Mouse (Mus musculus) embryo, embryonic 10 days (tissue): ENCODE data around the gene Tex48.

ENCODE experiments used
- DNase-seq: peaks from one replicate; pipeline ENCODE4 v3.0.0-alpha.2; 2015; ENCODE audit warnings: low spot score

The Tex48 gene

DNA sequence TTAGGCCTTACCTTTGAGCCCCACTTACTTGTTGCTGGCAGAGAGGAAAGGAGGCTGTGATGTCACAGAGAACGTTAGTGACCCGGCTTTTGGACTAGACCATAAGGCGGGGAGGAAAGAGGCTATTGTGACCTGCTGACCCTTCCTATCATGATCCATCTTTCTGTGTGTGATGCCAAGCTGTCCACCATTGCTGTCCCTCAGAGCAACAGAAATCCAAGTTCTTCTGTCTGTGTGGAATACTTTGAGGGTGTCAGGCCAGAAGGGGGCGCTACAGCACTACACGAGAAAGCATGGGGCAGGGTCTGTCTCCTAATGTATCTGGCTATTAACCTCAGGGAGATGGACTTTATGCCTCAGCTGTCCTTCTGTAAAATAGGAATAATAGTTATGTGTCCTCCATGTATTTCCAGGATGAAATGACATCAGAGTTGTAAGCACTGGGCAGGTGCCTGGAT, at the start of gene Tex48:
TSS of gene Tex48 (minus strand) at position 51 of the 458 bp plus-strand sequence.
- DNase-seq, result peak; percentile 72

- no peak for DNase-seq
Observed at GRCm38 (mm10) chr4:63668255-63668654, 46.0 kb upstream of the Tex48 start.

GRCm38 (mm10) chr4:63665738-63666137, 43.5 kb upstream of the Tex48 start:
- DNase-seq, result no peak

DNA sequence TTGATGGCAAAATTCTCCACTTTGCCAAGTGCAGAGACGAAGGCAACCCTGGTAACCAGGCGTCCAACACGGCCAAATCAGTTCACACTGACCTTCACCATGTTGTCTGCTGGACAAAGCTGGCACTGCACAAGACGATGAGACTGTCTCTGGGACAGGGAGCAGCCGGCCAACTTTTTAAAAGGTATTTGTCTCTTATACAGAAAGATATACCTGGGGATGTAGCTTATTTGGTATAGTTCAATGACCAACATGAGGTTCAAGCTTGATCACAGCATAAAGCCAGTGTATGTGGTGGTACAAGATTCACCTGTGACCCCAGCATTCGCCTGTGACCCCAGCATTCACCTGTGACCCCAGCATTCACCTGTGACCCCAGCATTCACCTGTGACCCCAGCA, 41.1 kb upstream of the Tex48 start, which contains the start of gene Gm11214:
TSS of gene Gm11214 (minus strand) at position 101 of the 400 bp plus-strand sequence.
- DNase-seq, result peak; percentile 11

DNA sequence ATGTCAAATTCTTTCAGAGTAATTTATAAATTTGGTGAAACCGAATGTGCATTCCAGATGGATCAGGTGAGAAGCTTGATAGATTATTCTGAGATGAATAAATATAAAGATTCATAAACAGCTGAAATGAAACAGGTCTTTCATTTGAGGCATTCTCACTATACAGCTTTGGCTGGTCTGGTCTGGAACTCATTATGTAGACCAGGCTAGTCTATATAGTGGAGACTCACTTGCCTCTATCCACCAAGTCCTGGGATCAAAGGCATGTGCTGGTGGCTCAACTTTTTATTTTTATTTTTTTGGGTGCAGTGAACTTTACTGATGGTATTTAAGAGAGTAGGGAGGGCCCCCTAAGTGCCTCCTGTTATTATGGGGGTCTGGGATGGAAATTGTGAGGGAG, 39.6 kb upstream of the Tex48 start:
- no peak for DNase-seq

GRCm38 (mm10) chr4:63661426-63661825, 39.2 kb upstream of the Tex48 start:
- DNase-seq, result peak; percentile 9

DNA sequence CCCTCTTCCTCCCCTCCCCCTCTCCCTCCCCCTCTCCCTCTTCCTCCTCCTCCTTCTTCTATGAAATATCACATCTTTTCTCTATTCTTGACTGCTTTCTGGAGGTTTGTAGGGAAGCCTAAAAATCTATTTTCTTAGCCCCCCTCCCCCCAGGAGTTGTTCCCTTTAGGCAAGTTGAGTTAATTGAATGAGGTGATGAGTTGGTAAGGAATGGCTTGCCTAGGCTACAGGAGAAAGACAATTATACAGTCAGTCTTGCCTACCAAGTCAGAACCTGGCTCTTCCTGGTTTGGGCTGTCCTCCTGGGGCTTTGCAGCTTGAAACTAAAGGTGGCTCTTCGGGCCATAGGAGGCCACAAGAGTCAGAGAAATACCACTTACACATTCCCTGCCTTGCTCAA, 37.5 kb upstream of the Tex48 start:
- DNase-seq, result no peak

DNA sequence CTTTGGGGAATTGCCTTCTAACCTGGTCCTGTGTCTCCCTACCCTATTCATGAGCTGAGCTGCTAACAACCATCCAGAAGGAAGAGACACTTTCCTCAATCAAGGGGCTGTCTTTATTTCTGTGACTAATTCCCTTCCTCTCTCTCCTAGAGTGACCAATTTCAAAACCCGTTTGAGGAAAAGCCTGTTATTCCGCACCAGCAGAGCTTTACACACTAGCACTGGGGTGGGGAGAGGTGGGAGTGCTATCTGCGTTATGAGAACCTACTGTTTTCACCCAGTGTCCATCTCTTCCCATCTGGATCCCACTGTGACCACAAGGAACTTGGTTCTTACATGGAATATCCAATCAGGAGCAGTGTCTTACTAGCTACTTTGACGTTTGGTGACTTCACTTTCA, 36.9 kb upstream of the Tex48 start:
- DNase-seq, result no peak

- no peak for DNase-seq
Observed at GRCm38 (mm10) chr4:63654381-63654780, 32.2 kb upstream of the Tex48 start.

GRCm38 (mm10) chr4:63643956-63644726, 21.9 kb upstream of the Tex48 start:
- no peak for DNase-seq

GRCm38 (mm10) chr4:63639842-63640241, 17.6 kb upstream of the Tex48 start:
- no peak for DNase-seq

DNA sequence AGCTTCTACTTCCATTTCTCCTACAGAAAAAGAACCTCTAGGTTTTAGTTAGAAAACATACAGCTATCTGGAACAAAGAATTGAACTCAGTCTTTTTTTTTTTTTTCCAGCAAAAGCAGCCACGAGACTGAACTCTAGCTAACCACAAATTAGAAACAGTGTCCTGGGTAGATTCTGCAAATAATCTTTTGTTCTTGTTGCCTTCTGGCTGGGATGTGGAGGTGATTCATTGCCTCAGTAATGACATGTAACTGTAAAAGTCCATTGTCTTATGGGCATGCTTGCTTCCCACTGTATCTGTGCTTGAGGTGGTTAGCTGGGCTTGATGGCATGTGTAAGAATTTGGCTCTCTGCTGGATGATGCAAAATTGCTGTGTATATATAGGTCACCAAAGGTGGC, 16.4 kb upstream of the Tex48 start:
- no peak for DNase-seq

DNA sequence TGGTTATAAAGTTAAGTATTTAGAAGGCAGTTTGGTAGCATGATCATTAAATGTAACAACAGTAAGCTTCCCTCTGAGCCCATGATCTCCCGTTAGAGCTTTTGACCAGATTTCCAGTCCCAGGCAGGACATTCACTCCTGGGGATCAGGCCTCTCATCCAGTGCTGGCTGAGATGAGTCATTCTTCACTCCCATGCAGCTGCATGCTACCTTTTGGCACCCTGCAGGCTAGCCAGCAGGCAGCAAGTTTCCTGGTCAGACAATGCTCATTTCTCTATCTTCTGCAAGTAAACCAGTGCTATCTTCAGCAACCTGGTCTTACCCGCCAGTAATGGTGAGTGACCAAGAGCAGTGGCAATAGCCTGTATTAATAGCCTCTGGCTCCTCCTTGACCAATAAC, 11.0 kb upstream of the Tex48 start:
- DNase-seq, result no peak

DNA sequence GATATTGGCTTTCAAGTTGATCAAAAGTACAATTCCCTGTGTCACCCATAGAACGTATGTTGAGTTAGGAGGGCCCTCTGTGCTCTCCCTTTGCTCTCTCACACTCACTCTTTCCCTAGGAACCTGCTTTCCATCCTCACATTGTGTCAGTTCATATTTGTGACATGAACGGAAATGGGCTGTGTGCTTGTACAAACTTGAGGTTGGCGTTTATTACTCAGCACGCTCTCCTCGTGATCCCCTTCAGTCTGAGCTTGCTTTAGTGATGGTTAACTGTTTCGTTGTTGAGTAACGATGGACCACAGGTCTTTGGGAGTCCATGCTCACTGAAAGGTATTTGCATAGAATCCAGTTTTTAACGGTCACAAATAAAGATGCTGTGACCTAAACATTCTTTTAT, 4.9 kb upstream of the Tex48 start:
- DNase-seq, result no peak

GRCm38 (mm10) chr4:63625563-63626080, 3.4 kb upstream of the Tex48 start:
- DNase-seq, result no peak

GRCm38 (mm10) chr4:63621861-63622260, 367 bp downstream of the Tex48 start:
- no peak for DNase-seq

DNA sequence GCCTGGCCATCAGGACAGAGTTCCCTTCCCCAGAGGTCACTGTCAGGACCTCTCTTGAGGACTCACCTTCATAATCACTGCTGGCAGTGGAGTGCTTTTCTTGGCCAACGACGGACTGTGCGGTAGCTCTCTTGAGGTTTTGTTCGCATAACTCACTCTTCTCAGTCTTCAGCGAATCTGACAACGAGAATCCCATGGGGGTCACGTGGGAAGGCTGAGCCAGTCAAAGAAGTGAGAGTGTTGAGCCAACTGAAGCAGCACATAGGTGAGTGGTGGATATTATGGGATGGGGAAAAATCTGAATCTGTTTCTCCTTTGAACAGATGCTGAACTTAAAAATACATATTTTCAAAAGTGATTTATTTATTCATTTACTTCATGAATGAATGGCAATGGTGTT, 13.8 kb downstream of the Tex48 start:
- DNase-seq, result no peak

GRCm38 (mm10) chr4:63605968-63606367, 16.3 kb downstream of the Tex48 start:
- no peak for DNase-seq

- DNase-seq, result no peak
Observed at GRCm38 (mm10) chr4:63605545-63605944, 16.7 kb downstream of the Tex48 start.

DNA sequence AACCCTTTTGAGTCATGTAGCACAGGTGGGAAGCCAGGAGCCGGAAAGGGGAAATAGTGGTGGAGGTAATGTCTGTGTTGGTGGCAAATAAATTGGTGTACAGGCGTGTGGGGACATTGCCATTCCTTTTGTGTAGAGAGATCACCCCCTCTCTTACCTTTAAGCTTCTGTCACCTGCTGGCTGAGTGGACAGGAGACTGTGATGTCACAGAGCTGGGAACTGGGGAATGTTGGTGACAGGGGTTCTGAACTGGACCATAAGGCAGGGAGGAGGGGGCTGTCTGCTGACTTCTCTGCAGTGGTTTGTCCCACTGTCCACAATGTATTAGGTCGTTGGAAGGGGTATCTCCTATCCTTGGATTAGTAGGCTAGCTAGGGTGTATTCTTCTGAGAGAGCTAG, 17.3 kb downstream of the Tex48 start, which contains the start of gene Gm11213:
TSS of gene Gm11213 (minus strand) at position 317 of the 400 bp plus-strand sequence.
- DNase-seq, result no peak

DNA sequence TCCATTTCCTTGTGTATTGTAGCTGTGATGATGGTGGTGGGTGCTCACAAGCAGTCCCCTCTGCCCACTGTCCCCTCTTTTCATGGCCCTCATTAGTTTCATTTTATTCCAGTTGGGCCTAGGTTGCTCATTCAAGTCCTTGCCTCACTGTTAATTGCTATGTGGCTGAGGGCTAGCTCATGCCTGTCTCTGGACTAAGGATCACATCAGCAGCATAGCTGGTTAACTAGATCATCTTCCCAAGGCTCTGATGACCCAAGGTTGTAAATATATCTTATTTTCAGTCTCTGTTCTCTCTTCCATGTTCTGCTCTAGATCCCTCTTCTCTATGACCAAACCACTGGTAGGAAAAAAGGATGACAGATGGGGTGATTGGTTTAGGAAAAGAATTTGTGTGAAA, 21.0 kb downstream of the Tex48 start:
- DNase-seq, result no peak

DNA sequence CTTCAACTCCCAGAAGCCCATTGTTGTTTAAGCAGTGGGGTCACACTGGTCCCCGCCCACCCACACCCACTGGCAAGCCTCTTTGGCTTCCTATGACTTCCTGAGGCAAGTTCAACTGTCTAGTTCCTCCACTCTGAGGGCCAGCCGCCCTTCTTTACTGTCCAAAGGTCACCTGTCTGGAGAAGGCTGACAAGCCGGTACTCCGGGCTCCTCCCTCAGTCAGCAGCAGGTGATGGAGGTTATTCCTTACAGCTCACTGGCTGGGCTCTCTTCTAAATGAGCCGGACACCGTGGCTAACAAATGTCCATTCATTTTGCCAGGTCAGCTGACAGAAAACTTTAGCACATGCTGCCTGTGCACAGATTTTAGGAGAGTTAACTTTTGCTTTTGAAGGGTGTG, 21.4 kb downstream of the Tex48 start:
- DNase-seq, result no peak

- no peak for DNase-seq
Observed at GRCm38 (mm10) chr4:63596010-63596409, 26.2 kb downstream of the Tex48 start.

- DNase-seq, result no peak
Observed at GRCm38 (mm10) chr4:63595259-63595658, 27.0 kb downstream of the Tex48 start.
